In the genomic region with DNA sequence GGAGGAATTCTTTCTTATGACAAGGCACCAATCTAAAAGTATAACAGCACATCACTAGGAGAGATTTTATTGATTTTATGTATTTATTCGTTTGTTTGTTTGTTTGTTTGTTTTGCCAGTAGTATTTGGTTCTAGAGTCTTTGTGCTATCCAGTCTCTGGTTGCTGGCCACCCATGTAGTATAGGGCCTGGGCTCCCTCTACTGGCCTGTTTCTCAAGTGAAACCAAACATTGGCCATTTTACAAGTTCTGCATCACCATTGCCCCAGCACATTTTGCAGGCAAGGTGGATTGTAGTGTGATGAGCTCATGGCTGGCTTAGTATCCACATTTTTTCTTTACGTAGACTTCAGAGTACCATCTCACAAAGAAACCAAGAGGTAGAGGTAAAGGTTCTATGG, we compare ENCODE assay signal across 7 mouse cellular contexts.
DNase-seq lines count a peak whose midpoint lies in the region; ATAC-seq and TF ChIP-seq lines count a peak whose summit lies in the region.

No protein-coding gene starts in this region.

- H3K9me3 ChIP-seq in lung, embryonic 14.5 days (ENCODE audit: low read depth, low read length) = no peaks in the 10 kb centered on the region
- H3K9me3 ChIP-seq in forebrain, embryonic 15.5 days = no peaks in the 10 kb centered on the region

- TF ChIP-seq CTCF in lung, embryonic 14.5 days (IDR thresholded peaks at IDR 0.05; ENCODE audit: low read depth) = peak; percentile 43

- intact Hi-C loops in left cerebral cortex, postnatal 4 days (cut with DNase I) = no loop called here

- no peaks in the 10 kb centered on the region for H3K27me3 ChIP-seq in lung, embryonic 14.5 days (ENCODE audit: insufficient read depth, low read length)
- no peaks in the 10 kb centered on the region for H3K27me3 ChIP-seq in forebrain, embryonic 15.5 days

- no peak for ATAC-seq in lung, embryonic 14.5 days (ENCODE audit: insufficient read depth)
- 0 out of 2 replicates have a peak, but pooled peaks have one; percentile 41 for ATAC-seq in forebrain, embryonic 15.5 days (replicated peaks)

- peak; percentile 41 for DNase-seq in lung, embryonic 14.5 days
- no peak for DNase-seq in lung, postnatal 4 days
- peak; percentile 56 for DNase-seq in adrenal gland, adult 2 months
- DNase-seq in left cerebral cortex, postnatal 4 days = peak; percentile 54
- no peak for DNase-seq in gastrocnemius, postnatal 10 days
- DNase-seq in urinary bladder, postnatal 4 days (ENCODE audit: low spot score in 2 of 2) = no peak

- H3K4me3 ChIP-seq in lung, embryonic 14.5 days (ENCODE audit: low read depth, low read length) = no peak overlapping the region
- H3K4me3 ChIP-seq in forebrain, embryonic 15.5 days = no peak overlapping the region

- no peaks in the 10 kb centered on the region for H3K36me3 ChIP-seq in lung, embryonic 14.5 days (ENCODE audit: insufficient read depth)
- no peaks in the 10 kb centered on the region for H3K36me3 ChIP-seq in forebrain, embryonic 15.5 days

- no peak overlapping the region for H3K27ac ChIP-seq in lung, embryonic 14.5 days (ENCODE audit: low read depth)
- no peak overlapping the region for H3K27ac ChIP-seq in forebrain, embryonic 15.5 days (replicated peaks)

- WGBS in lung, embryonic 14.5 days = 48% methylated on average over 2 of the region's 2 CpGs
- 54% methylated on average over 2 of the region's 2 CpGs for WGBS in forebrain, embryonic 15.5 days

- no peaks in the 10 kb centered on the region for H3K4me1 ChIP-seq in lung, embryonic 14.5 days (ENCODE audit: insufficient read depth)
- no peaks in the 10 kb centered on the region for H3K4me1 ChIP-seq in forebrain, embryonic 15.5 days

- no peak overlapping the region for H3K4me2 ChIP-seq in lung, embryonic 14.5 days
- H3K4me2 ChIP-seq in forebrain, embryonic 15.5 days (replicated peaks) = no peak overlapping the region

- no peak overlapping the region for H3K9ac ChIP-seq in lung, embryonic 14.5 days
- no peak overlapping the region for H3K9ac ChIP-seq in forebrain, embryonic 15.5 days (replicated peaks)

Comparison
In these comparisons a context has a peak if more than half of its experiments do, and no peak if none do; other contexts are left out.
1. DNase-seq: peak in lung, embryonic 14.5 days (single experiment), adrenal gland, adult 2 months (single experiment) and left cerebral cortex, postnatal 4 days (single experiment); none in lung, postnatal 4 days (0 of 2), gastrocnemius, postnatal 10 days (single experiment) and urinary bladder, postnatal 4 days (0 of 2).